17 mouse cellular contexts compared by ENCODE assay signal in genomic region chr11:78256618-78257017, GRCm38 (mm10). TPM values are rescaled to one million over a fixed set of nuclear protein-coding genes. Genes with fewer than 3 reads are reported as not detected.
DNase-seq lines count a peak whose midpoint lies in the region; ATAC-seq and TF ChIP-seq lines count a peak whose summit lies in the region.
"Had no signal": no experiment of that assay in that cellular context is flagged by ENCODE, and none has a peak within 500 bp of the region (broad histone marks: within the 10 kb centered on the region; RNA-seq: fewer than 3 reads in every experiment).

No protein-coding gene starts in this region.

- no peak overlapping the region for H3K27ac ChIP-seq in forebrain, postnatal 0 days (ENCODE audit: low read depth, low read length)
- H3K27ac ChIP-seq in forebrain, embryonic 14.5 days (ENCODE audit: low read depth, low read length) = no peak overlapping the region
- no peak overlapping the region for H3K27ac ChIP-seq in kidney, embryonic 15.5 days
- H3K27ac ChIP-seq in lung, postnatal 0 days (ENCODE audit: low read length) = no peak overlapping the region
- H3K27ac ChIP-seq in stomach, postnatal 0 days (replicated peaks) = no peak overlapping the region
- H3K27ac ChIP-seq: stomach, embryonic 15.5 days had no signal

- 100% methylated on average over 1 of the region's 1 CpGs for WGBS in forebrain, postnatal 0 days
- 92% methylated on average over 1 of the region's 1 CpGs for WGBS in forebrain, embryonic 14.5 days
- WGBS in kidney, embryonic 15.5 days = 95% methylated on average over 1 of the region's 1 CpGs
- no CpG with 5 or more reads among the region's 1 CpGs for WGBS in lung, postnatal 0 days
- 80% methylated on average over 1 of the region's 1 CpGs for WGBS in stomach, postnatal 0 days

- no peak overlapping the region for H3K4me3 ChIP-seq in forebrain, postnatal 0 days (ENCODE audit: low read depth, low read length)
- H3K4me3 ChIP-seq in forebrain, embryonic 14.5 days (ENCODE audit: low read depth, low read length) = no peak overlapping the region
- no peak overlapping the region for H3K4me3 ChIP-seq in kidney, embryonic 15.5 days (replicated peaks)
- H3K4me3 ChIP-seq in lung, postnatal 0 days (ENCODE audit: low read depth, low read length) = no peak overlapping the region
- H3K4me3 ChIP-seq in stomach, postnatal 0 days (ENCODE audit: low read depth, low read length) = no peak overlapping the region
- H3K4me3 ChIP-seq: stomach, embryonic 15.5 days had no signal

- no peak for DNase-seq in forebrain, postnatal 0 days
- DNase-seq in forebrain, embryonic 14.5 days (ENCODE audit: low spot score) = no peak
- peak; percentile 16 for DNase-seq in kidney, postnatal 10 days
- peak; percentile 21 for DNase-seq in lung, postnatal 0 days (ENCODE audit: low spot score)
- DNase-seq in lung, postnatal 4 days = no peak
- no peak for DNase-seq in stomach, postnatal 0 days (ENCODE audit: low spot score)
- DNase-seq in adrenal gland, postnatal 36 days = no peak
- DNase-seq: adrenal gland, postnatal 25 days; cerebellum, postnatal 10 days; embryo, embryonic 11 days; heart, postnatal 36 days; lung, postnatal 10 days; spleen, adult 18-20 months; thymus, postnatal 14 days had no signal

- no peak for ATAC-seq in forebrain, postnatal 0 days
- no peak for ATAC-seq in forebrain, embryonic 14.5 days
- no peak for ATAC-seq in kidney, embryonic 15.5 days (replicated peaks; ENCODE audit: low FRiP score)
- no peak for ATAC-seq in lung, postnatal 0 days
- no peak for ATAC-seq in stomach, postnatal 0 days (ENCODE audit: low FRiP score, low TSS enrichment)
- ATAC-seq: forebrain, embryonic 16.5 days had no signal

- no peaks in the 10 kb centered on the region for H3K4me1 ChIP-seq in forebrain, postnatal 0 days (ENCODE audit: insufficient read depth)
- H3K4me1 ChIP-seq in forebrain, embryonic 14.5 days (ENCODE audit: control insufficient read depth, insufficient read depth, low read length) = no peaks in the 10 kb centered on the region
- no peaks in the 10 kb centered on the region for H3K4me1 ChIP-seq in kidney, embryonic 15.5 days
- no peaks in the 10 kb centered on the region for H3K4me1 ChIP-seq in lung, postnatal 0 days (ENCODE audit: insufficient read depth, low read depth, low read length)
- H3K4me1 ChIP-seq in stomach, postnatal 0 days (replicated peaks; ENCODE audit: control insufficient read depth, insufficient read depth) = no peaks in the 10 kb centered on the region
- H3K4me1 ChIP-seq: stomach, embryonic 15.5 days had no signal

- peak; percentile 43 for TF ChIP-seq CTCF in forebrain, postnatal 0 days (IDR thresholded peaks at IDR 0.05; ENCODE audit: low read depth)
- TF ChIP-seq CTCF in lung, postnatal 0 days (IDR thresholded peaks at IDR 0.05) = peak; percentile 49
- TF ChIP-seq CTCF in stomach, postnatal 0 days (IDR thresholded peaks at IDR 0.05; ENCODE audit: low read depth) = peak; percentile 68

- H3K4me2 ChIP-seq in forebrain, postnatal 0 days (ENCODE audit: low read depth) = no peak overlapping the region
- H3K4me2 ChIP-seq in forebrain, embryonic 14.5 days (ENCODE audit: low read length) = no peak overlapping the region
- no peak overlapping the region for H3K4me2 ChIP-seq in kidney, embryonic 15.5 days
- H3K4me2 ChIP-seq in lung, postnatal 0 days (replicated peaks; ENCODE audit: low read depth, low read length) = no peak overlapping the region
- no peak overlapping the region for H3K4me2 ChIP-seq in stomach, postnatal 0 days (replicated peaks; ENCODE audit: low read depth)
- H3K4me2 ChIP-seq: stomach, embryonic 15.5 days had no signal

- H3K9ac ChIP-seq in forebrain, postnatal 0 days = no peak overlapping the region
- H3K9ac ChIP-seq in forebrain, embryonic 14.5 days (ENCODE audit: low read length) = no peak overlapping the region
- no peak overlapping the region for H3K9ac ChIP-seq in kidney, embryonic 15.5 days
- H3K9ac ChIP-seq in lung, postnatal 0 days (replicated peaks; ENCODE audit: low read depth) = no peak overlapping the region
- H3K9ac ChIP-seq in stomach, postnatal 0 days (ENCODE audit: low read length) = no peak overlapping the region
- H3K9ac ChIP-seq: stomach, embryonic 15.5 days had no signal

- no peaks in the 10 kb centered on the region for H3K9me3 ChIP-seq in forebrain, postnatal 0 days (ENCODE audit: low read length)
- no peaks in the 10 kb centered on the region for H3K9me3 ChIP-seq in forebrain, embryonic 14.5 days (replicated peaks; ENCODE audit: control insufficient read depth, low read length)
- H3K9me3 ChIP-seq in kidney, embryonic 15.5 days (replicated peaks) = no peaks in the 10 kb centered on the region
- no peaks in the 10 kb centered on the region for H3K9me3 ChIP-seq in lung, postnatal 0 days (ENCODE audit: low read length)
- no peaks in the 10 kb centered on the region for H3K9me3 ChIP-seq in stomach, postnatal 0 days (ENCODE audit: control insufficient read depth, low read length)
- H3K9me3 ChIP-seq: stomach, embryonic 15.5 days had no signal

- no peak for TF ChIP-seq EP300 in lung, postnatal 0 days (IDR thresholded peaks at IDR 0.05)
- TF ChIP-seq EP300 in stomach, postnatal 0 days (optimal IDR thresholded peaks at IDR 0.05) = no peak

- H3K36me3 ChIP-seq in forebrain, postnatal 0 days (ENCODE audit: insufficient read depth) = peaks cover 20% of the 10 kb centered on the region
- peaks cover 40% of the 10 kb centered on the region for H3K36me3 ChIP-seq in forebrain, embryonic 14.5 days (ENCODE audit: control insufficient read depth, insufficient read depth, low read length)
- H3K36me3 ChIP-seq in kidney, embryonic 15.5 days = peaks cover 40% of the 10 kb centered on the region
- peaks cover 4% of the 10 kb centered on the region; the same call in 1 of the 2 replicates for H3K36me3 ChIP-seq in lung, postnatal 0 days (ENCODE audit: insufficient read depth, low read length)
- H3K36me3 ChIP-seq in stomach, postnatal 0 days (ENCODE audit: control insufficient read depth, insufficient read depth, low read length) = peaks cover 3% of the 10 kb centered on the region; the same call in 1 of the 2 replicates

- no peaks in the 10 kb centered on the region for H3K27me3 ChIP-seq in forebrain, postnatal 0 days (ENCODE audit: insufficient read depth, low read length)
- H3K27me3 ChIP-seq in forebrain, embryonic 14.5 days (replicated peaks; ENCODE audit: control insufficient read depth, insufficient read depth, low read length) = no peaks in the 10 kb centered on the region
- H3K27me3 ChIP-seq in kidney, embryonic 15.5 days = peaks cover 10% of the 10 kb centered on the region; the same call in 1 of the 2 replicates
- no peaks in the 10 kb centered on the region for H3K27me3 ChIP-seq in lung, postnatal 0 days (replicated peaks; ENCODE audit: insufficient read depth, low read length)
- no peaks in the 10 kb centered on the region for H3K27me3 ChIP-seq in stomach, postnatal 0 days (ENCODE audit: control insufficient read depth, insufficient read depth, low read length)
- H3K27me3 ChIP-seq: stomach, embryonic 15.5 days had no signal

RNA-seq across cellular contexts. Expression of gene 2610507B11Rik, which starts 4.9 kb away (rescaled TPM):
- total RNA-seq in forebrain, postnatal 0 days (2014; rRNA removed) = 58.6 and 70.2 TPM in 2 replicates
- polyA plus RNA-seq in forebrain, postnatal 0 days (2015; fragmentation: Nextera tagmentation; extraction: Ambion mirVana) = 34.6 and 49.4 TPM in 2 replicates
- 49.4 and 56.0 TPM in 2 replicates for polyA plus RNA-seq in forebrain, embryonic 14.5 days (2014; fragmentation: Nextera tagmentation; extraction: Ambion mirVana)
- 76.0 and 81.8 TPM in 2 replicates for polyA plus RNA-seq in kidney, embryonic 15.5 days (2015; fragmentation: Nextera tagmentation; extraction: Ambion mirVana)
- polyA plus RNA-seq in lung, postnatal 0 days (2015; fragmentation: Nextera tagmentation; extraction: Ambion mirVana) = 59.9 and 72.9 TPM in 2 replicates
- 54.4 and 74.9 TPM in 2 replicates for polyA plus RNA-seq in stomach, postnatal 0 days (2015; fragmentation: Nextera tagmentation; extraction: Ambion mirVana)
- total RNA-seq in adrenal gland, postnatal 36 days (2021) = 100 to 1,000 TPM; 150 to 176 TPM

RNA-seq across cellular contexts. Expression of gene Supt6, which starts 10.8 kb away (rescaled TPM):
- 31.8 and 44.1 TPM in 2 replicates for total RNA-seq in forebrain, postnatal 0 days (2014; rRNA removed)
- 15.9 and 21.6 TPM in 2 replicates for polyA plus RNA-seq in forebrain, postnatal 0 days (2015; fragmentation: Nextera tagmentation; extraction: Ambion mirVana)
- 17.7 and 21.7 TPM in 2 replicates for polyA plus RNA-seq in forebrain, embryonic 14.5 days (2014; fragmentation: Nextera tagmentation; extraction: Ambion mirVana)
- 27.3 and 29.4 TPM in 2 replicates for polyA plus RNA-seq in kidney, embryonic 15.5 days (2015; fragmentation: Nextera tagmentation; extraction: Ambion mirVana)
- polyA plus RNA-seq in lung, postnatal 0 days (2015; fragmentation: Nextera tagmentation; extraction: Ambion mirVana) = 11.4 and 12.2 TPM in 2 replicates
- 11.1 and 11.7 TPM in 2 replicates for polyA plus RNA-seq in stomach, postnatal 0 days (2015; fragmentation: Nextera tagmentation; extraction: Ambion mirVana)
- total RNA-seq in adrenal gland, postnatal 36 days (2021) = 10 to 100 TPM; 57.2 to 76.6 TPM

RNA-seq across cellular contexts. Expression of gene Sdf2, which starts 11.1 kb away (rescaled TPM):
- total RNA-seq in forebrain, postnatal 0 days (2014; rRNA removed) = 76.2 and 76.4 TPM in 2 replicates
- polyA plus RNA-seq in forebrain, postnatal 0 days (2015; fragmentation: Nextera tagmentation; extraction: Ambion mirVana) = 92.1 and 92.8 TPM in 2 replicates
- 82.4 and 90.2 TPM in 2 replicates for polyA plus RNA-seq in forebrain, embryonic 14.5 days (2014; fragmentation: Nextera tagmentation; extraction: Ambion mirVana)
- 78.6 and 84.5 TPM in 2 replicates for polyA plus RNA-seq in kidney, embryonic 15.5 days (2015; fragmentation: Nextera tagmentation; extraction: Ambion mirVana)
- polyA plus RNA-seq in lung, postnatal 0 days (2015; fragmentation: Nextera tagmentation; extraction: Ambion mirVana) = 96.2 and 109 TPM in 2 replicates
- polyA plus RNA-seq in stomach, postnatal 0 days (2015; fragmentation: Nextera tagmentation; extraction: Ambion mirVana) = 103 and 106 TPM in 2 replicates
- 100 to 1,000 TPM; 107 to 112 TPM for total RNA-seq in adrenal gland, postnatal 36 days (2021)

RNA-seq across cellular contexts. Expression of gene BC030499, which starts 34.0 kb away (rescaled TPM):
- total RNA-seq in forebrain, postnatal 0 days (2014; rRNA removed) = 0.38 and 0.62 TPM in 2 replicates
- not detected in 2 replicates for polyA plus RNA-seq in forebrain, postnatal 0 days (2015; fragmentation: Nextera tagmentation; extraction: Ambion mirVana)
- polyA plus RNA-seq in forebrain, embryonic 14.5 days (2014; fragmentation: Nextera tagmentation; extraction: Ambion mirVana) = 0.19 and 0.43 TPM in 2 replicates
- polyA plus RNA-seq in kidney, embryonic 15.5 days (2015; fragmentation: Nextera tagmentation; extraction: Ambion mirVana) = 0.32 and 0.43 TPM in 2 replicates
- 0.33 TPM in 1 of 2 replicates, not detected in the other for polyA plus RNA-seq in lung, postnatal 0 days (2015; fragmentation: Nextera tagmentation; extraction: Ambion mirVana)
- not detected in 2 replicates for polyA plus RNA-seq in stomach, postnatal 0 days (2015; fragmentation: Nextera tagmentation; extraction: Ambion mirVana)
- 1 to 10 TPM in 1 of 2 experiments, under 1 TPM in 1; 0.99 to 1.3 TPM for total RNA-seq in adrenal gland, postnatal 36 days (2021)
- polyA plus RNA-seq: forebrain, embryonic 16.5 days had no signal

RNA-seq across cellular contexts. Expression of gene Spag5, which starts 44.7 kb away (rescaled TPM):
- total RNA-seq in forebrain, postnatal 0 days (2014; rRNA removed) = 5.7 and 6.5 TPM in 2 replicates
- polyA plus RNA-seq in forebrain, postnatal 0 days (2015; fragmentation: Nextera tagmentation; extraction: Ambion mirVana) = 3.5 and 4.8 TPM in 2 replicates
- polyA plus RNA-seq in forebrain, embryonic 14.5 days (2014; fragmentation: Nextera tagmentation; extraction: Ambion mirVana) = 21.5 and 25.4 TPM in 2 replicates
- 43.3 and 47.4 TPM in 2 replicates for polyA plus RNA-seq in kidney, embryonic 15.5 days (2015; fragmentation: Nextera tagmentation; extraction: Ambion mirVana)
- polyA plus RNA-seq in lung, postnatal 0 days (2015; fragmentation: Nextera tagmentation; extraction: Ambion mirVana) = 1.4 and 2.5 TPM in 2 replicates
- polyA plus RNA-seq in stomach, postnatal 0 days (2015; fragmentation: Nextera tagmentation; extraction: Ambion mirVana) = 4.4 and 5.7 TPM in 2 replicates
- 1 to 10 TPM; 4.1 to 4.3 TPM for total RNA-seq in adrenal gland, postnatal 36 days (2021)

Comparison
In these comparisons a context has a peak if more than half of its experiments do, and no peak if none do; other contexts are left out.
1. DNase-seq: peak in kidney, postnatal 10 days (single experiment) and lung, postnatal 0 days (single experiment); none in forebrain, postnatal 0 days (single experiment), forebrain, embryonic 14.5 days (single experiment), lung, postnatal 4 days (0 of 2), stomach, postnatal 0 days (single experiment) and adrenal gland, postnatal 36 days (0 of 2).
2. Peak in every context shown above with its lines, with median percentiles within 50 percentile points of each other: CTCF ChIP-seq.